Mouse (Mus musculus): ENCODE measurements around the gene Irf2bp1.

DNA sequence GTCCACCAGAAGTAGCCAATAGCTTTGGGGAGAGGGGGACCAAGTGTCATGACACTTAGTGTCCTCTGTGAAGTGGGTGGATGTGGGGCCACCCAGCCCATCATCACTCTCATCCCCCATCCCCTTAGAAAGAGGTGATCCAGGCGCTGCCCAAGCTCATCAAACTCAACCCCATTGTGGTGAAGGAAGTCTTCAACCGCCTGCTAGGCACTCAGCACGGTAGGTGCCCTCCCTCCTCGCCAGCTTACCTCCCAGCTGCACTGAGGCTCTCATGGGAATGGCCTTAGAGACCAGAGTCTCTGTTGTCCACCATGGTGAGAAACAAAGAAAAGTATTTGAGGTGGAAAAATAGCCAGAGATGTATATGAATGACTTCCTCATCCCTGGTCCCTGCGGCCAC is 45.4 kb downstream of the Irf2bp1 start:
- TF ChIP-seq ZC3H11A (IDR thresholded peaks at IDR 0.05; ENCODE audit: borderline replicate concordance, low read depth, low read length) (no peak), HCFC1 (IDR thresholded peaks at IDR 0.05; ENCODE audit: borderline replicate concordance, insufficient read depth, low read length) (no peak), CHD2 (IDR thresholded peaks at IDR 0.05; ENCODE audit: low read depth, low read length) (no peak), ZNF384 (IDR thresholded peaks at IDR 0.05; ENCODE audit: low read depth, low read length) (no peak)
